Mouse (Mus musculus): Measurements from ENCODE around the gene Lmf1.

Gene Lmf1

DNA sequence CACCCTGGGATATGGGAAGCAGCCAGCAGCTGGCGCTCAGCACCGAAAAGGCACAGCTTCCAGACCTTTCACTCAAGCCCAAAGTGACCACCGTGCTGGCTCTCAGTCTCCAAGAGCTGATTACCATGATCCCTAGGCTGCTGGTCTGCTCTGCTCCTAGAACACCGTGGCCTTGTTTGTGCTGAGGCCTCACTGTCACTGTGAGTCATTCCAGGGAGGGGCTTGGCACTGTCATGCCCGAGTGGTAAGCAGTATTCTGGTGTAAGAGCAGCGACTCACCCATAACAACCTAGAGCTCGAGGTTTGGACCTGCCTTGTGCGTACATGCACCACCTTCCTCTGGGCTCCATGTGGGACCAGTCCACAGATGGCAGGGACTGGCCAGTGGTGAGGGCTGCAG is 63.1 kb downstream of the Lmf1 start:
- in situ Hi-C loops (cut with MboI, MseI), result no loop called here

DNA sequence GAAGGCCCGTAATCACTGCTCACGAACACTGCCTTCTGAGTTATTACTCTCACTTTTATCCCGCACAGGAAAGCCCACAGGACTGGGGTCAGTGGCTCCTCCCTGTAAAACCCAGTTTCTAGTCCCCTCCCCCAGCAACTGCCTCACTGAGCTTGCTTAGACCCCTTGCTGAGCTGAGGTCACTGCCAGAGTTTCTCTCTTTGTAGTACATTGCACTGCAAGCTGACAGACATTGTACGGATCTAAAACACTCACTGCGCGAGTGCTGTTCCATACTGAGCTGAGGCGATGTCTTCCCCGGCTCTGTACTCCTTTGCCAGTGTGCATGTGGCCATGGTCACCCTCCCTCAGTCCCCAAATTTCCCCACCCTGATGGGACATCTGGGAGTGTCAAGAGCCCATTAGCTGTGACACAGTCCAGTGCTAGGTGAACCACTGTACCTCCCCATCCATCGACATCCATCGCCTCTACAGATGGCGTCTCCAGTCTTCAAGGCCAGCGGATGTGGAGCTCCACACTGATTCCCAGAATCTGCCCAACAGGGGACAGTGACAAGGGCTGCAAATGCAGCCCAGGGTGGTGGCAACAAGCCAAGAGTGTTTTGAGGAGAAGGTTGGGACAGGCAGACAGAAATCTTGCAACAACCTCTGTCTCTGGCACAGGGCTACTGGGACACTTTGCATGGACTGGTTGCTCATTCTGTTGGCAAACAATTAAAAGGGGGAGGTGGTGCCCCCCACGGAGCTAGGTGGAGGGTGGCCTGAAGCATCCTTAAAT is 64.8 kb downstream of the Lmf1 start:
- in situ Hi-C loops (cut with MboI, MseI), result no loop called here

DNA sequence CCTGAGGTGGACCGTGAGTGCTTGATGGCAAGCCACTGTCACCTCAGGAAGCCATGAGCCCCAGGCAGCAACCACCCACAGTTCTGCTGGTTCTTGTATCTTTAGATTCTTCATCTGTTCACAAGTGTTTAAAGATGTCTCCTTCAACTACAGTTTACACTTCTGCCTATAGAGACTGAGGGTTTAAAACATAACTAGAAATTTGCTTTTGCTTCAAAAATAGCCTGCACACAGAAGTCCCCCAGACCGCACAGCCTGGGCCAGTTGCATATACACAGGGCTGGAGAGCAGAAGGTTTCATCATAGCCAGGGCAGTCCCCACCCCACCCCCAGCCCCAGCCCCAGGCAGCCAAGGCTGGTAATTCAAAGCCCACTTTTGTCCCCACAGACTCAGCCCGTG is 65.9 kb downstream of the Lmf1 start:
- in situ Hi-C loops (cut with MboI, MseI), result no loop called here

DNA sequence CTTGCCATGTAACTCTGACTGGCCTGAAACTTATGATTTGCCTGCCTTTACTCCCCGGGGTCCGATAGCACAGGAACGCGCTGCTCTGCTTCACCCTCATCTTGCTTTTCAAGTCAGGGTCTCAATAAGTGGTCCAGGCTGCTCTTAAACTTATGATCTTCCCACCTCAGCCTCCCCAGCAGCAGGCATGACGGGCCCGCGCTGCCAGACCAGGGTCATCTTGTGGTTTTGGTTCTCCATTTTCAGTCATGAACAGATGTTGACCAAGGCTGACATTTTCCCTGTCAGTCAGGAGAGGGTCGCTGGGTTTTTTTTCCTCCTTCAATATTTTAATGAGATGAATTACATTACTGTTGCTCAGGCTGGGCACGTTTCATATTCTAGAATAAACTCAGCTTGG is 66.8 kb downstream of the Lmf1 start:
- in situ Hi-C loops (cut with MboI, MseI), result no loop called here

DNA sequence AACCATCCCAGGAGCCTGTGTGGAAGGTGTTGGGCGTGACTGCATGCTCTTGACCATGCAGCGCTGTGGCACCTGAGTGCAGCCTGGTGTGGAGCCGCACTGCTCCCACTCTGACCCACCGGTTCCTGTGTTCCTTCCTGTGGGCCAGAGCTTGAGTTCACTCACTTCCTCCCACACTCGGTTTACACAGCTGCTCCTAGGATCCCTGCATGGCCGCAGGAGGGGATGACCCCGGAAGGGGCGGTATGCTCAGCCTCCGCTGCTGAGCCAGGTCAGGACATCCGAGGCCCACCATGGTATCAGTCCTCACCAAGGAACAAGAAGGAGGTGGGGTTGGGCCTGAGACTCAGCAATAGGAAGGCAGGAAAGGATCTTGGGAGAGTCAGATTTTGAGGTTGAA is 69.0 kb downstream of the Lmf1 start:
- in situ Hi-C loops (cut with MboI, MseI), result no loop called here

DNA sequence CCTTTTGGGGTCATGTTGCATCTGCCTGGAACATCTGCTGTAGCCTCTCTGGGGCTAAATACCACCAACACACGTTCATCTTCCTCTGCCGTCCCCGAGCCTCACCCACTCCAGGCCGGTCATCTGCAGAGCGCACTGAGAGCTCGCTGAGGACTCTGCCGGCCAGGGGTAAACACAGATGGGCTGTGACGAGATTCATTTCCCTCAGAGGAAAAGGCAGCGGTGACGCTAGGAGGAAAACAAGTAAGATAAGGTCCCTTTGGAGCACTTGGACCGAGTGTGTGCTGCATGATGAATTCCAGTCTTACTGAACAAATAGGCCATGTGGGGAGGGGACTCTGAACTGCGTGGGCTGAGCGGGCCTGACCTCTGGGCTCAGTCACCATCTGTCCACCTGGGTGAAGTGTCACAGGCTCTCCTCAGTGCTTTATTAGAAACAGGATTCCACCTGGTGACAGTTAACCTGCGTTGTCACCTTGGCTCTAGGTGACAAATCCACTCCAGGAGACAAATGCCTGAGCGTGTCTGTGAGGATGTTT is 69.9 kb downstream of the Lmf1 start:
- in situ Hi-C loops (cut with MboI, MseI), result no loop called here

DNA sequence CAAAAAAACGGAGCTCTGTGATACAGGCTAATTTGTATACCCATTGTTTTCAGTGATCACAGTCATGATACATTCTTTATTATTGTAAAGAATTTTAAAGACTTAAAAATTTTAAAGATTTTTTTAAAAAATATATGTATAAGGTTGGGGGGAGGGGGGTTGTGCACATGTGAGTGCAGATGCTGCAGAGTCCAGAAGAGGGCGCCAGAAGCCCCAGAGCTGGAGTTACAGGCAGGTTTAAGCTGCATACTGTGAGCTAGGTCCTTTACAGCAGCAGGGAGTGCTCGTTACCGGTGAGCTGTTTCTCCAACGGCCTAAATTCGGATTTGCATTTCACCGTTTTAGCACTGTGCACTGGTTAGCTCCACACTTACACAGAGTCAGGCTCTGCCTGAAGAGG is 71.8 kb downstream of the Lmf1 start:
- in situ Hi-C loops (cut with MboI, MseI), result no loop called here

DNA sequence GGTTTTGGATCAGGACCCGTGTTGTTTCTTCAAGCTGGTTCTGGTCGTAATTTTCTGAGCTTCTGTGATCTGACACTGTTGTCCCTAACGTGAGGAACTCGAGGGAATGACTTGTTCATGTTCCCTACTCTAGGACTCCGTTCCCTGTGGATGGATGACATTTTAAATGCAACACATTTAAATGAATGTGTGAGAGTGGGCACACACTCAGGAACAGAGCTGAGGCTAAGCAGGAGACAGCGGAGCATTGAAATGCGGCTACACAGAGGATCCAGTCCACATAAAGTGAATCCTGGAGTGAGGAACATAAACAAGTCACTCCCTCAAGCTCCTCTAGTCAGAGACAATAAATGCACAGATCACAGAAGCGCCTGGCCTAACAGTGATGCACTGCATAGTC is 73.4 kb downstream of the Lmf1 start:
- in situ Hi-C loops (cut with MboI, MseI), result no loop called here

DNA sequence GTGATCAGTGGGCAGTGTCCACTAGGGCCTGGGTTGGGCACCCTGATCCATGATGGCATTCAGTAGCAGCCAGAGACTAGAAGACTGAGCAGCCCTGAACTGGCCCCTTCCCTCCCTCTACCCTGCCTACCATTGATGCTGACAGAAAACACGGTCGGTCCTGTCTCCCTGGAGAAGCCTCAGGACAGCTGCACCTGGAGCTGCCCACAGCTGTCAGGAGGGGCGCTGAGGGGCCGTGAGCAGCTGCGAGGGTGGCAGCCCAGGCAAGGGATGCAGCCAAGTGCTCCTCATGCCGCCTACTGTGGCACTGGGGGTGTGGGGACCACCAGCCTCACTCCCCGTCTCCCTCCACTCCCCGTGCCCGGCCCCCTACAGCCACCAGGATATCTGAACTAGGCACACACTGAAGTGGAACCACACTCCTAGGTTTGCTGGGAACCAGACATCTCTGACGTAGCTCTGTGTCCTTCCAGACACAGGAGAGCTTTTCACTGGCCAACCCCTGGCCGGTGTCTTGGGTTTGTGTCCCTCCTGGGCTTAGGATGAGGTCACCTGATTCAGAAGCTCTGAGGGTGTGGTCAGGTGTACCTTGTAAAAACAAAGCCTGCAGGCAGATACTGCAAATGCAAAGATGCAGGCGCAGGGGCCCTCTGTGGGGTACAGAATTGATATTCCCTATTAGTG is 77.4 kb downstream of the Lmf1 start:
- in situ Hi-C loops (cut with MboI, MseI), result no loop called here

DNA sequence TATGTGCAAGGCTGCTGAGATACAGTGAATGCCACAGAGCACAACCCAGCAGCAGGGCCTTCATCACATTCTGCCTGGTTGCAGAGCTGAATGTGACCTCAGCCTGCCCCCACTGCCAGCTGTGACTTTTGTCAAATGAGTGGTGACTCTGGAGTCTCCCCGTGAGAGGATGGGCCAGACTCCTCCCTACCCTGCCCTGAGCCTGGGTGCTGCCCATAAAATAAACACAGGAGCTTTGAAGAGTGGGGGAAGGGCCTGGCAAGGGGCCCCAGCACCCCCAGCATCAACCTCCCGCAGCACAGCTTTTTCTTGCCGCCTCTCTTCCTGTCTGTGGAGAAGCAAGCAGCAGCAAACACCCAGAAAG is 77.9 kb downstream of the Lmf1 start:
- in situ Hi-C loops (cut with MboI, MseI), result no loop called here

DNA sequence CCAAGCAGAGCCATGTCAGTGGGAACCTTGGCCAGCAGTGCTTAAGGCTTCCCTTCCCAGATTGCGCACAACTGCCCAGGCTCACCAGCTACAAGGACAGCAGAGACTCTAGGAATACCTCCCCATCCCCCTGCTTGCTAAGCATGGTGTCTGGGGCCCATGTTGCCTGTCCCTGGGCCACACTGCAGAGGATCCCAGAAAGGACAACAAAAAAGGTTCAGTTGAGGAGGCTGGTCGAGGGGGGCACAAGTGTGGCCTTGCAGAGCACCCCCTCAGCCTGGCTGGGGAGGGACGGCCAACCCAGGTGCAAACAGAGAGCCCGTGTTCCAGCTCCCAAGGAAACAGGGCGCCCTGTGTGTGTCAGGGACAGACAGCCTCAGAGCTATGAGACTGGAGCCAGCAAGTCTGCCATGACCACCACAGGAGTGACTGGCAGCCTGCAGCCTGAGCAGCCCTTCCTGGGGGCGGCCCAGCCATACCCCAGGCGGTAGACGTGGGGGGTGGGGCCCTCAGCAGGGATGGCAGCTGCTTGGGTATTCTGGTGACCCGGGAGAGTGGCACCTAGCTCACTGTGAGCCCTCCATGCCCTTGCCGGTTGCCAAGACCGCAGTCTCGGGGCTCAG is 84.4 kb downstream of the Lmf1 start:
- in situ Hi-C loops (cut with MboI, MseI), result no loop called here

DNA sequence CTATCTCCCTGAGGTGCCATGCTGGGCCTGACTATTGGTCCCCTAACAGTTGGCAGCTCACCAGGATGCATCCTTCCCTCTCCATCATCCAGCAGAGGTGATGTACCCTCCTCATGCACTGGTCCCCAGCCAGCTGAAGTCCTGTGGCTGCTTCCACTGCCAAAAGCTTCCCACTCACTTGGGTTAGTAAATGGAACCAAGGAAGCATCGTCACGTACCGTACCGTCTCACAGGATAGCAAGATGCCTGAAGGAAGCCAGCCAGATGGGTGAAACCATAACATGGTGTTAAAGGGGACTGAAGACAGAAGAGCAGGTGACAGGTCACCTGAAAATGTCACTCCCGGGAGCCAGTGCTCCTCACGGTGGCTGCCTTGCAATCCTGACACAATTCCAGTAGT is 86.6 kb downstream of the Lmf1 start:
- in situ Hi-C loops (cut with MboI, MseI), result no loop called here

DNA sequence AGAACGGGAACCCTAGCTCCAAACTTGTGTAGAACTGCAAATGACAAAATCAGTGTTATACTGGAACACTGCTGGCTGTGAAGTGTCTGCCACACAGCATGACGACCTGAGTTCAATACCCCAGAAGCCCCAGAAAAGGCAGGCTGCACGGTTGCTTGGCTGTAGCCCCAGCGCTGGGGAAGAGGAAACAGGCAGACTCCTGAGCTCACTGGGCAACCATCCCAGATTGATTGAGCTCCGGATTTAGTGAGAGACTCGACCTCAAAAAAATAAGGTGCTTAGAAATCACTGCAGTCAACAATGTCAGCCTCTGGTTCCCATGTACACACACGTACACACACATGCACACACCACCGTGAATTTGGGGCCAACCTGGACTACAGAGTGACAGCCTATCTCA is 87.0 kb downstream of the Lmf1 start:
- in situ Hi-C loops (cut with MboI, MseI), result no loop called here

DNA sequence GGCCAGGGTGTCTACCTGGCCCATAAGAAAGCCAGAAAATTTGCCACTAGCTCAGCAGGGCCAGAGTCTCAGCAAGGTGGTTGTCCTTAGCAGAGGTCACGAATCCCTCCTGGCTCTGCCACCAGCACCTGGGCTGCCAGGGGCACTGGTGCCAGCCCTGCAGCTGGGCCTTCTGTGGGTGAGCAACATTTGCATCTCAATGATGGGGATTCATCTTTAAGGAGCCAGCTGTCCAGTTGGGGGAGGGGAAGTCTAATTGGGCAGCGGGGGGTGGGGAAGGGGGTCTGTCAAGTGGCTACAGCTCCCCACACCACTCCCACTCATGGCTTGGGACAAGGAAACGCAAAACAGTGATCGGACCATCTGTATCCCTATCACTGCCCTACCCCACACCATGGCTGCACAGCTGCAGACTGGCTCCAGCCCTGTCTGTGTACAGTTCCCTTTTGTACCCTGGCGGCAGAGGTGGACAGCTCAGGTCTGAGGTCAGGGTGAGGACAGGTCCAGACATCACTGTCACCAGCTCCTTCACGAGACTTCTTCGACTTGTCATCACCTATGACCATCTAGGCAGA is 89.7 kb downstream of the Lmf1 start:
- in situ Hi-C loops (cut with MboI, MseI), result no loop called here

DNA sequence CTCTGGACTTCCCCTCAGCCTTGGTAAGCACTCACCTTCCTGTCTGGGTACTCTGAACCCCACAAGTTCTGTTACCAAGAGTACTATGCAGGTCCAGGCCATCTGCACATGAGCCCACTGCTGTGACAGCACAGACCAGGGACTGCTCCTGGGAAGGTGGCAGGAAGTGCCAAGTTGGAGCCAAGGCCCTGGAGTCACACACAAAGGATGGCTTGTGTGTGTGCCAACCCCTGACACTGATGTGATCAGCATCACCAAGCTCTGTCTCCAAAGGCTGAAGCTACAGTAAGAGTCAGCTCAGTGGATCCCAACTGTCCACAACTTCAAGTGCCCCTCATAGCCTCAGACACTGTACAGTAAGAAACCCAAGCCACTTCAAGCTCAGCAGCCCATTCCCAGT is 94.1 kb downstream of the Lmf1 start:
- in situ Hi-C loops (cut with MboI, MseI), result no loop called here

DNA sequence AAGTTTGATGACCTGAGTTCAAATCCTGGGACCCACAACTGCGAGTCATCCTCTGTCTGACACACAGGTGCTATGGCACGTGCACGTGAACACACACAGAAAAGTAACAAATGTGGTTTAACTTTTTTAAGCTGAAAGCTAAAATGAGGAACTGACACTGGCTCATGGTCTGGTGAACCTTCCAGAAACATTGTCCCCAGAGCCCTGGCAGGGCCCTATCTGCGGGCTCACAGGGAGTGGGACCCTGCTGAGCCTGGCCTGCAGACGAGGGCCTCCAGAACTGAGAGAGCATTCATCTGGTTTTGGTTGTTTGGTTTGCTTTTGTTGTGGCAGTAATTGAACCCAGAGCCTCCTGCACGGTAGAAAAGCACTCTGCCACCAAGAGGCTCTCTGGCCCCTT is 99.1 kb downstream of the Lmf1 start:
- in situ Hi-C loops (cut with MboI, MseI), result no loop called here

DNA sequence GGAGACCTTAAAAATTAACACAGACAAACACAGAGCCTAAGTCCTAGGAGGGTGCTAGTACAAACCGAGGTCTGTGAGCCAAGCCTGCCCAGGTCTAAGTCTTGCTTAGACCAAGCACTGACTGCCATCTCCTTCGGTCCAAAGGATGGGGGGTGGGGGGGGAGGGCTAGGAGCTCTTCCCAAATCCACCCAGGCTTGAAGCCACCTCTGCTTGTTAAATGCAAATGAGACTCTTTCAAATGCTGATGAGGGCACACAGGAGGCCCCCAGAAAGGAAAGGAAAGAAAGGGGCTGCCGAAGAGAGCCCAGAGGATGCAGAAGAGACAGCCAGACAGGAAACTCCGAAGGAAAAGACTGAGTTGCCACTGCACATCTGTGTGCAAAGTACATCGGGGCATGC is 100.9 kb downstream of the Lmf1 start:
- in situ Hi-C loops (cut with MboI, MseI), result no loop called here

DNA sequence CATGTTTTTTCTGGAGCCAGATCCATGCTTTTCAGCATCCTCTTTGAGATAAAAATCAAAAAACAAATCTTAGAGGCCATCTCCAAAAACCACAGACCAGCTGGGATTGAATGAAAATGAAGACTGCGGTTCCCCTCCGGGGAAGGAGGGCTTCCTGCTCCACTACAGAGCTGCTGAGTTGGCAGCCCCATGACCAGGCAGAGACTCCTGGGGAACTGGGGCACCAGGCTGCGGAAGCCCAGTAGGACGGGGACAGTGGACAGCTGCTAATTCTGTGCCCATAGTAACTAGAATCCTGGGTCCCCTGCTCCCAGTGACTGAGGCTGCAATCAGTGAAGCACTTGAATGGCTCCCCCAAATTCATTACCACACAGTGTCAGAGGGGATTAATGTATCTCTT is 102.8 kb downstream of the Lmf1 start:
- in situ Hi-C loops (cut with MboI, MseI), result no loop called here

DNA sequence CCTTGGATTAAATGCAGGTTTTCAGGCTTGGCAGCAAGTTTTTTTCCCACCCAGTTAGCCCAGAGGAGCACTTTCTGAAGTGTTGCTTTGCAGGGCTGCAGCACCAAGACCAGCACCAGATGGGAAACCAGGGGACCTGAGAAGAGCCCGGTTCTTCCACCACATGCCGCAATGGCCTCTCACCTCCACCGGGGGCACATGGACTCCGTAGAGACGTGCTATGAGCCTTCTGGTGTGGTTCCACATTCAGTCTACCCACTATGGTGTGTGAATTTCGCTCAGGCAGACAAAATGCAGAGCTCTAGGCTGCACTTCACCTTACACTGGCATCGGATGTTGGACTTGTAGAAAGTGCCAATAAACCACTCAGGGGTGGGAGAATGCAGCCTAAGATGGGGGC is 107.4 kb downstream of the Lmf1 start:
- in situ Hi-C loops (cut with MboI, MseI), result no loop called here

DNA sequence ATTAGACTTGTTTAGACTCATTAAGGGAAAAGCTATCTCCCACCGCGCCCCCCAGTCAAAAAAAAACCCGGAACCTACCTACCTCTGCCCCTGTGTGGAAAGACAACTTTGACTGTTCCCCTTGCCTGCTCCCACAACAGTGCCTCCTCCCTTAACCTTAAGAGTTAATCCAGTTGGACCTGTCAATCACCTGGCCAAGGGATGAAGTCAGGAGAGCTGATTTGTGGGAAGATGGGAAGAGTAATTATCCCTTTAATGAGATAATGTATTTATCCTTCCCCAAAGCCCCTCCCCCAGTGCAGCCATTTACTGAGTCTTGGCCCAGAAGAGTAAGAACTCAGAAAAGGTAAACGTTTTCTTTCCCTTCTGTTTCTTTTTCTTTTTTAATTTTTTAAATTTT is 110.0 kb downstream of the Lmf1 start:
- in situ Hi-C loops (cut with MboI, MseI), result no loop called here

DNA sequence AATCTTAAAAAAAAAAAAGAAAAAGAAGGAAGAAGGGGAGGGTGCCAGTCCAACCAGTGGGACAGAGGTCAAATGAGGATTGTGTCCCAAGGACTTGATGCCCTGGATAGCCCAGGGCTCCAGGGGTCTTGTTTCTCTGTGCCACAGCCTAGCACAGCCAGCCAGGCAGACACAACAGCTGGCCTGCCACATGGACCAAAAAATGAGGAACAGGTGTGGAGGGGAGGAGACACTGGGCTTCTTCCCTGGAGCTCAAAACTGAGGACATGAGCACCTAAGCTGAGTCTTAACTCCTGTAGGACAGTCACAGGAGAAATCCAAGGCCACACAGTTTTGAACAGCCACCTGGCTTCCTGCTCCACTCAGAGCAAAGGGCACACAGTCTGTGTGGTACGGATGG is 117.4 kb downstream of the Lmf1 start:
- in situ Hi-C loops (cut with MboI, MseI), result loop anchor here (5.0 kb wide), 4 partner anchors 74 to 304 kb away; no protein-coding TSS in a partner anchor

DNA sequence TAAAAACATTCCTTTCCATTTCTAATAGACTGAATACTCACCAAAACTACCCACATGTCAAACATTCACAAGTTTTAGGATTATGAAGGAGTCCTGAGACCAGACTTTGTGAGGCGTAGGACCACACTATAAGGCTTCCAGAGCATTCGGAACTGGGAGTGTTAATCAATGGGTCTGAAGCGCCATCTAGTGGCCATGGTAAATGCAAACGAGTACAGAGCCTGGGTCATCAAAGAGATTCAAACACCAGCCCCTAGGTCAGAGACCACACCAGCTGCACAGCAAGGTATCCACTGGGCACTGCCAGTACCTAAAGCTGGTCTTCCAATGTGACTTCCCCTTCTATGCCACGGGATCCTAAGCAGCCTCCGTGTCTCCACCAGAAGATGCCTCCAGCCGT is 119.6 kb downstream of the Lmf1 start:
- in situ Hi-C loops (cut with MboI, MseI), result loop anchor here (5.0 kb wide), 4 partner anchors 76 to 306 kb away; no protein-coding TSS in a partner anchor

All from T-helper 2 cell (primary cell).